Mouse (Mus musculus): ENCODE data around the gene Tcp1. TPM values are rescaled to one million over a fixed set of nuclear protein-coding genes. Genes with fewer than 3 reads are reported as not detected.
"Not testable (repeated sequence)": the region's sequence is repeated elsewhere in the genome, so short reads cannot be mapped to it uniquely, and the experiment has no call there.

Gene Tcp1
- polyA plus RNA-seq, 1 experiment from 2014 or later: 531 TPM

GRCm38 (mm10) chr17:12892033-12892432, 23.5 kb upstream of the Tcp1 start:
- ATAC-seq (ENCODE audit: insufficient number of reproducible peaks, insufficient read depth, low FRiP score, low TSS enrichment, low read depth): no peak
- no peak overlapping the region for H3K27ac ChIP-seq
- H3K4me1 ChIP-seq (replicated peaks): no peaks in the 10 kb centered on the region
- peaks cover 32% of the 10 kb centered on the region; the same call in 1 of the 2 replicates for H3K36me3 ChIP-seq
- no peaks in the 10 kb centered on the region for H3K27me3 ChIP-seq
- no peak overlapping the region for H3K9ac ChIP-seq (replicated peaks)
- 94% methylated on average over 9 of the region's 9 CpGs for WGBS
- H3K9me3 ChIP-seq: no peaks in the 10 kb centered on the region
- H3K4me3 ChIP-seq (replicated peaks): no peak overlapping the region
- H3K4me2 ChIP-seq: no peak overlapping the region

GRCm38 (mm10) chr17:12897674-12898073, 17.8 kb upstream of the Tcp1 start:
- Histone ChIP-seq H3K36me3 (peaks cover 36% of the 10 kb centered on the region; the same call in 1 of the 2 replicates), H3K4me3 (replicated peaks) (no peak overlapping the region), H3K27ac (no peak overlapping the region), H3K4me1 (replicated peaks) (no peaks in the 10 kb centered on the region), H3K4me2 (no peak overlapping the region), H3K9me3 (no peaks in the 10 kb centered on the region), H3K9ac (replicated peaks) (no peak overlapping the region), H3K27me3 (no peaks in the 10 kb centered on the region)
- WGBS: 86% methylated on average over 5 of the region's 5 CpGs
- no peak for ATAC-seq (ENCODE audit: insufficient number of reproducible peaks, insufficient read depth, low FRiP score, low TSS enrichment, low read depth)

- 38% methylated on average over 2 of the region's 2 CpGs for WGBS
- not testable (repeated sequence) for H3K9ac ChIP-seq (replicated peaks); H3K4me1 ChIP-seq (replicated peaks); H3K4me3 ChIP-seq (replicated peaks); H3K27me3 ChIP-seq; ATAC-seq (ENCODE audit: insufficient number of reproducible peaks, insufficient read depth, low FRiP score, low TSS enrichment, low read depth); H3K9me3 ChIP-seq; H3K4me2 ChIP-seq; H3K27ac ChIP-seq
- H3K36me3 ChIP-seq: peaks cover 41% of the 10 kb centered on the region; the same call in 1 of the 2 replicates
Observed at GRCm38 (mm10) chr17:12898607-12899006, 16.9 kb upstream of the Tcp1 start.

GRCm38 (mm10) chr17:12902291-12902690, 13.2 kb upstream of the Tcp1 start:
- ATAC-seq (ENCODE audit: insufficient number of reproducible peaks, insufficient read depth, low FRiP score, low TSS enrichment, low read depth): no peak
- peaks cover 47% of the 10 kb centered on the region; the same call in 1 of the 2 replicates for H3K36me3 ChIP-seq
- H3K4me2 ChIP-seq: no peak overlapping the region
- H3K4me1 ChIP-seq (replicated peaks): peaks cover 9% of the 10 kb centered on the region
- H3K27ac ChIP-seq: no peak overlapping the region
- 97% methylated on average over 6 of the region's 6 CpGs for WGBS
- no peaks in the 10 kb centered on the region for H3K27me3 ChIP-seq
- H3K4me3 ChIP-seq (replicated peaks): no peak overlapping the region
- no peak overlapping the region for H3K9ac ChIP-seq (replicated peaks)
- no peaks in the 10 kb centered on the region for H3K9me3 ChIP-seq

GRCm38 (mm10) chr17:12903372-12904333, 11.8 kb upstream of the Tcp1 start:
- H3K27ac ChIP-seq: peak overlapping the region; percentile 81
- peak; percentile 47; the same call in 1 of the 2 replicates for ATAC-seq (ENCODE audit: insufficient number of reproducible peaks, insufficient read depth, low FRiP score, low TSS enrichment, low read depth)
- H3K4me3 ChIP-seq (replicated peaks): no peak overlapping the region
- H3K4me1 ChIP-seq (replicated peaks): peaks cover 9% of the 10 kb centered on the region
- H3K9ac ChIP-seq (replicated peaks): no peak overlapping the region
- H3K9me3 ChIP-seq: no peaks in the 10 kb centered on the region
- H3K4me2 ChIP-seq: no peak overlapping the region
- WGBS: 44% methylated on average over 11 of the region's 12 CpGs
- peaks cover 47% of the 10 kb centered on the region; the same call in 1 of the 2 replicates for H3K36me3 ChIP-seq
- no peaks in the 10 kb centered on the region for H3K27me3 ChIP-seq

GRCm38 (mm10) chr17:12904349-12904748, 11.2 kb upstream of the Tcp1 start:
- Histone ChIP-seq H3K9me3 (no peaks in the 10 kb centered on the region), H3K9ac (replicated peaks) (no peak overlapping the region), H3K4me1 (replicated peaks) (peaks cover 9% of the 10 kb centered on the region), H3K4me2 (no peak overlapping the region), H3K4me3 (replicated peaks) (no peak overlapping the region), H3K27ac (peak overlapping the region; percentile 73), H3K27me3 (no peaks in the 10 kb centered on the region), H3K36me3 (peaks cover 44% of the 10 kb centered on the region; the same call in 1 of the 2 replicates)
- ATAC-seq (ENCODE audit: insufficient number of reproducible peaks, insufficient read depth, low FRiP score, low TSS enrichment, low read depth): no peak
- 58% methylated on average over 1 of the region's 1 CpGs for WGBS

GRCm38 (mm10) chr17:12905810-12906209, 9.7 kb upstream of the Tcp1 start:
- Histone ChIP-seq H3K9ac (replicated peaks) (no peak overlapping the region), H3K4me1 (replicated peaks) (peaks cover 9% of the 10 kb centered on the region), H3K36me3 (peaks cover 51% of the 10 kb centered on the region), H3K4me2 (no peak overlapping the region), H3K4me3 (replicated peaks) (no peak overlapping the region), H3K27me3 (no peaks in the 10 kb centered on the region), H3K27ac (no peak overlapping the region), H3K9me3 (no peaks in the 10 kb centered on the region)
- WGBS: 88% methylated on average over 4 of the region's 4 CpGs
- no peak for ATAC-seq (ENCODE audit: insufficient number of reproducible peaks, insufficient read depth, low FRiP score, low TSS enrichment, low read depth)

GRCm38 (mm10) chr17:12906436-12906835, 9.1 kb upstream of the Tcp1 start:
- Histone ChIP-seq H3K36me3 (peaks cover 54% of the 10 kb centered on the region), H3K4me1 (replicated peaks) (peaks cover 9% of the 10 kb centered on the region), H3K27ac (no peak overlapping the region), H3K9me3 (no peaks in the 10 kb centered on the region), H3K4me2 (no peak overlapping the region), H3K4me3 (replicated peaks) (no peak overlapping the region), H3K27me3 (no peaks in the 10 kb centered on the region), H3K9ac (replicated peaks) (no peak overlapping the region)
- 93% methylated on average over 9 of the region's 9 CpGs for WGBS
- ATAC-seq (ENCODE audit: insufficient number of reproducible peaks, insufficient read depth, low FRiP score, low TSS enrichment, low read depth): no peak

GRCm38 (mm10) chr17:12909361-12910280, 5.9 kb upstream of the Tcp1 start, which contains the start of gene Pnldc1:
Gene Pnldc1 (minus strand): TSS chr17:12910230.
- no peaks in the 10 kb centered on the region for H3K9me3 ChIP-seq
- no peaks in the 10 kb centered on the region for H3K27me3 ChIP-seq
- 79% methylated on average over 35 of the region's 35 CpGs for WGBS
- H3K9ac ChIP-seq (replicated peaks): 0 out of 2 replicates have a peak within 1 kb of the TSS, but pooled peaks have one; percentile 23
- H3K36me3 ChIP-seq: peaks cover 67% of the 10 kb centered on the region
- ATAC-seq (ENCODE audit: insufficient number of reproducible peaks, insufficient read depth, low FRiP score, low TSS enrichment, low read depth): no peak
- no peak within 1 kb of the TSS for H3K4me3 ChIP-seq (replicated peaks)
- no peak within 1 kb of the TSS for H3K4me2 ChIP-seq
- no peak within 1 kb of the TSS for H3K27ac ChIP-seq
- H3K4me1 ChIP-seq (replicated peaks): no peaks in the 10 kb centered on the region

- Histone ChIP-seq H3K9me3 (no peaks in the 10 kb centered on the region), H3K36me3 (peaks cover 61% of the 10 kb centered on the region), H3K27me3 (no peaks in the 10 kb centered on the region), H3K4me2 (no peak overlapping the region), H3K4me3 (replicated peaks) (no peak overlapping the region), H3K4me1 (replicated peaks) (peaks cover 6% of the 10 kb centered on the region; the same call in 1 of the 2 replicates), H3K27ac (no peak overlapping the region), H3K9ac (replicated peaks) (no peak overlapping the region)
- WGBS: 90% methylated on average over 8 of the region's 8 CpGs
- ATAC-seq (ENCODE audit: insufficient number of reproducible peaks, insufficient read depth, low FRiP score, low TSS enrichment, low read depth): no peak
Observed at GRCm38 (mm10) chr17:12910391-12910790, 5.1 kb upstream of the Tcp1 start.

All from limb, embryonic 12.5 days (tissue).